Mouse (Mus musculus) liver, embryonic 14.5 days (tissue): ENCODE measurements around the gene Akip1.

ENCODE experiments used
- CTCF ChIP-seq: IDR thresholded peaks from 2 replicates; pipeline ENCODE4 v1.5.1; 2016; ENCODE audit warnings: antibody characterized with exemption, low read depth, control low read depth
- EP300 ChIP-seq: IDR thresholded peaks from 2 replicates; pipeline ENCODE4 v1.6.1; 2016; ENCODE audit warnings: antibody characterized with exemption, low read depth

DNA sequence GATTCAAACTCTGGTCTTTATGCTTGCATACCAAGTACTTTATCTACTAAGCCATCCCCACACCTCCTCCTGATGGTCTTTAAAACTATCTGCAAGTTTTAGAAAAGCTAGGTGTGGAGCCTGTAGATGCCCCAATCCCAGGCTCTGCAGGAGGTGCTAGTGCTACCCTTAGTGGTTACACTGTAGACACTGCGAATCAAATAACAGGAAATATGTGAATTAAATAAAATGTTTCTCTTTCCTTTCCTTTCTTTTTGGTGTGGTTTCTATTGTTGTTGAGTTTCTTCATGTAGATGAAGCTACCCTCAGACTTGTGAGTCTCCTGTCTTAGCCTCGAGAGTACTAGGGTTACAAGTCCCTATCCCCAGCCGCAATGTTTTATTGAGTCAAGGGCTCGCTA is 38.2 kb downstream of the Akip1 start:
- no peak for TF ChIP-seq CTCF
- TF ChIP-seq EP300: no peak
